Mouse (Mus musculus) T-helper 17 cell (primary cell): ENCODE data around the gene Gm9964.

Experiments
- in situ Hi-C, 2 experiments: fragments of 300-600 bp; cut with MboI, MseI; formaldehyde crosslinking; loops; 1 replicate in 1 of 2; 2 replicates in 1 of 2; pipeline ENCODE4 v1.15.1; 2025; ENCODE audit warnings: high pct_unique_total_duplicates in 2 of 2

The Gm9964 gene

DNA sequence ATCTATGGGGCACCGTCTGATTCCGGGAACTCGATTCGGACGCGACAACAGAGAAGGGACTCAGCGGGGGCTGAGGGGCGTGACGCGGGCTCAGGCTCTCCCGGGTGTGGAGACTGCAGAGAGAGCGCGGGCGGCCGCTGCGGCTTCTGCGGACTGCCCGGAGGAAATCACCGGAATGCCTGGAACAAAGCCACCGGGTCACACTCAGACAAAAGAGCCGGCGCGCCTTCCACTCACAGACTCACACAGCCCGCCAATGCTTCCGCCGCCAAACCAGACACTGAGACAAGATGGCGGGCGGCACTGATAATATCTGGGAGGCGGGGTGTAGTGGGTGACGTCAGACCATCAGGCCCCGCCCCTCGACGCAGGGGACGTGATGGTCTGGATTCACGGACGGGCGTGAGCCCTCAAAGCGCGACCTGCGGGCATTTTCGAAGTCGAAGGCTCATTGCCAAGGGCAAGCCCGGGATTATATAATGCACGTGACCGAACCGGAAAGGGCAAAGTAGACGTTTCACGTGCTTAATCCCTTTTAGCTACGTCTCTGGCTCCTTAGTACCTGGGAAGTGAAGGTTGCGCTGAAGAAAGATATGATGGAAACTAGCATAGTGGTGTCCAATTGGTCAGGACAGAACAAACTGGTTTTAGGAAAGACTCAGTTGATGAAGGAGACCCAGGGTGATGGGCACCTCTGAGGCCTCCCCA, 42.2 kb downstream of the Gm9964 start, which contains the start of gene Wsb1:
Gene Wsb1, minus strand, starts transcription at position 281 of the 708 bp plus-strand sequence.
- in situ Hi-C loops: no loop called here

DNA sequence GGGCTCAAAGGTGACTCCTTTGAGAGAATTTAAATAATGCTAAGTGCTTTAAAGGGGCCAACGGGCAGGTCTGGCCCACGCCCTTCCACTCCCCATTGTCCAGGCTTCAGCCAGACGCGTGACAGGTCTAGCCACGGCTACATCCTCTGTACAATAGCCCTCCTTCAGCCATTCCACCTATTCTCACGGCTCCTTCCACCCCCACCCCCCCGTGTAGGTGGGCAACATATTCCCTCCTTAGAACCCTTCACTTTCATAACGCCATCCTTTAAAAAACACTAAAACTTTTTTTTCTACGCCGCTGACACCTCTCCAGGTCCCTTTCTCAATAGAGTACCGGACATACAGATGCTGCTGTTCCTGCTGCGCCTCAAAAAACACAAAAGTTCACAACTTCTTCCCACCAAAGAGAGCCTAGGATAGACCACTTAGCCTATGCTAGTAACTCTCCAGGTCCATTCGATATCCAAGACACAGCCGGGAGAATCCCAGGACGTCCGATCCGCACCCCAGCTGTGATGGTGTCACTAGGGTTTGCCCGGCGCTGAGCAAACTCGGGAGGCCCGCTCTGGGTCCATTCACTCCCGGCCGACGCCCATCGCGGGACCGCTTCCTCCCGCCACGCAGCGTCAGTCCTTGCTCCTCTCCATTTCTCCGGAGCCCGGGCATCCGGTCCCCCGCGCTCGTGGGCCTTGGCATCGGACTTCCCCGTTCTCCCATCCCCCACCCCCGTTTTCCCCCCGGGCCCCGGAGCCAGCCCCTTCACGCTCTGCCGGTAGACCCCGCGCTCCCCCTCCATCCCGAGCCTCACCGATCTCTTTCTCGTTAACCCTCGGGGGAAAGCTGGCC, 42.9 kb downstream of the Gm9964 start:
- in situ Hi-C loops: no loop called here

DNA sequence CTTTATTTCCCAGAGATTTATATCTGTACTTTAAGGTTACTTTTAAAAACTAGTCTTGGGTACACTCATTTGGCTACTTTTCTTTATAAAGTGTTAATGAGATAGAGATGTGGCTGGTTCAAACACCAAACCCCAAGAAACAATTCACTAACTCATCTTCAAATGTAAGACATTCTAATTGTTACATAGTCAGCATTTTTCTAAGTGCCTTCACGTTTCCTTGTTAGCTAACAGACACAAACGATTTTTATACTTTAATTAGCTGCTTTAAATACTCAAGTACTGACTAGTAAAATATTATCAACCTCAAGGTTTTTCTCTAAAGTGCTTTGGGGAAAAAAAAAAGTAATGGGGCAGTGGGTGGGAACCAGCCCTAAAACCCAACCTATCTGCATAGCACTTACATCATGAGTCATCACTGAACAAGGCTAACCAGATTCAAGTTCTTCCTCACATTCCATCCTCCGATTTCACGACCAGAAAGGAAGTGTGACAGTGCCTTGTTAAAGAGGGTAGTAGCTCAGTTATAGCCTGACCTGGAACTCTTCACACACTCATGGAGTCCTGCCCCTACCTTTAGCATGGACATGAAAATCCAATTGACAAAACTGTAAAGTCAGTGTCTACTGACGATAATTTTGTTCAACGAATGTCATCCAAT, 43.7 kb downstream of the Gm9964 start:
- in situ Hi-C loops: no loop called here
